Mouse (Mus musculus): Measurements from ENCODE around the gene Tmem204.
"Not testable (repeated sequence)": the region's sequence is repeated elsewhere in the genome, so short reads cannot be mapped to it uniquely, and the experiment has no call there.

Gene Tmem204

GRCm38 (mm10) chr17:25083444-25083931 is at the start of gene Tmem204:
Tmem204 (minus strand) TSS chr17:25083591.
- DNase-seq (ENCODE audit: low spot score in 2 of 2), result no peak

GRCm38 (mm10) chr17:25130060-25130459 is 46.7 kb upstream of the Tmem204 start:
- no peak for DNase-seq (ENCODE audit: low spot score in 2 of 2)

GRCm38 (mm10) chr17:25127681-25128080 is 44.3 kb upstream of the Tmem204 start:
- DNase-seq (ENCODE audit: low spot score in 2 of 2), result no peak

- DNase-seq (ENCODE audit: low spot score in 2 of 2), result no peak
These were observed 43.7 kb upstream of the Tmem204 start for GRCm38 (mm10) chr17:25127079-25127478.

- DNase-seq (ENCODE audit: low spot score in 2 of 2), result not testable (repeated sequence)
These were observed 42.2 kb upstream of the Tmem204 start for GRCm38 (mm10) chr17:25125442-25126060.

- DNase-seq (ENCODE audit: low spot score in 2 of 2), result no peak
These were observed 40.6 kb upstream of the Tmem204 start for GRCm38 (mm10) chr17:25123979-25124378.

- no peak for DNase-seq (ENCODE audit: low spot score in 2 of 2)
These were observed 37.0 kb upstream of the Tmem204 start, which contains the start of gene Ptx4 for GRCm38 (mm10) chr17:25120406-25120805. Ptx4 (plus strand) TSS chr17:25120760.

- no peak for DNase-seq (ENCODE audit: low spot score in 2 of 2)
These were observed 33.9 kb upstream of the Tmem204 start for GRCm38 (mm10) chr17:25117263-25117662.

GRCm38 (mm10) chr17:25115664-25116432 is 32.5 kb upstream of the Tmem204 start, which contains the start of gene Telo2:
Telo2 (minus strand) TSS chr17:25115967.
- DNase-seq (ENCODE audit: low spot score in 2 of 2), result peak; percentile 88 to 93

GRCm38 (mm10) chr17:25114908-25115645 is 31.7 kb upstream of the Tmem204 start:
- no peak for DNase-seq (ENCODE audit: low spot score in 2 of 2)

GRCm38 (mm10) chr17:25112423-25112810 is 29.0 kb upstream of the Tmem204 start:
- DNase-seq (ENCODE audit: low spot score in 2 of 2), result no peak

- DNase-seq (ENCODE audit: low spot score in 2 of 2), result peak; percentile 17 to 25
These were observed 28.5 kb upstream of the Tmem204 start for GRCm38 (mm10) chr17:25111739-25112422.

- no peak for DNase-seq (ENCODE audit: low spot score in 2 of 2)
These were observed 27.8 kb upstream of the Tmem204 start for GRCm38 (mm10) chr17:25111220-25111619.

- no peak for DNase-seq (ENCODE audit: low spot score in 2 of 2)
These were observed 27.2 kb upstream of the Tmem204 start for GRCm38 (mm10) chr17:25110590-25110989.

- DNase-seq (ENCODE audit: low spot score in 2 of 2), result no peak
These were observed 26.2 kb upstream of the Tmem204 start for GRCm38 (mm10) chr17:25109578-25109977.

GRCm38 (mm10) chr17:25107786-25108185 is 24.4 kb upstream of the Tmem204 start:
- DNase-seq (ENCODE audit: low spot score in 2 of 2), result no peak

GRCm38 (mm10) chr17:25101338-25101737 is 17.9 kb upstream of the Tmem204 start:
- DNase-seq (ENCODE audit: low spot score in 2 of 2), result no peak

- DNase-seq (ENCODE audit: low spot score in 2 of 2), result no peak
These were observed 16.7 kb upstream of the Tmem204 start for GRCm38 (mm10) chr17:25100052-25100451.

- no peak for DNase-seq (ENCODE audit: low spot score in 2 of 2)
These were observed 12.8 kb upstream of the Tmem204 start for GRCm38 (mm10) chr17:25096221-25096620.

GRCm38 (mm10) chr17:25090450-25090849 is 7.1 kb upstream of the Tmem204 start:
- no peak for DNase-seq (ENCODE audit: low spot score in 2 of 2)

GRCm38 (mm10) chr17:25089158-25089557 is 5.8 kb upstream of the Tmem204 start:
- no peak for DNase-seq (ENCODE audit: low spot score in 2 of 2)

GRCm38 (mm10) chr17:25086724-25087123 is 3.3 kb upstream of the Tmem204 start:
- no peak for DNase-seq (ENCODE audit: low spot score in 2 of 2)

Measured in right cerebral cortex, adult 2 months (tissue).